Mouse (Mus musculus) gastrocnemius, postnatal 36 days (tissue): ENCODE results near the gene Nucks1. TPM values are rescaled to one million over a fixed set of nuclear protein-coding genes. Genes with fewer than 3 reads are reported as not detected.
"Not testable (repeated sequence)": the region's sequence is repeated elsewhere in the genome, so short reads cannot be mapped to it uniquely, and the experiment has no call there.

ENCODE experiments used
- DNase-seq, 2 experiments: peaks; one replicate each; pipeline ENCODE4 v3.0.0; 2022
- intact Hi-C: fragments of 180-260 bp; cut with DNase I; formaldehyde crosslinking; loops from one replicate; pipeline ENCODE4 v1.15.1; 2025
- long read RNA-seq, 2 experiments: library from polyadenylated mRNA; stranded (forward); transcript quantifications; one replicate each; pipeline ENCODE4 v2.0.0; 2021
- total RNA-seq, 2 experiments: library from RNA; stranded (reverse); gene quantifications; 2 replicates each; pipeline ENCODE4 v1.2.3; 2021

Gene Nucks1
- 10 to 100 TPM; 55.6 to 61.1 TPM for total RNA-seq
- long read RNA-seq, experiment 1, full-length matches to known transcripts, result 5 of 14 reads
- long read RNA-seq, experiment 1, partial matches to known transcripts, result 2 of 14 reads
- long read RNA-seq, experiment 1, other reads (novel, unspliced or antisense), result 7 of 14 reads
- long read RNA-seq, experiment 2, full-length matches to known transcripts, result 11 of 19 reads
- long read RNA-seq, experiment 2, partial matches to known transcripts, result 0 of 19 reads
- long read RNA-seq, experiment 2, other reads (novel, unspliced or antisense), result 8 of 19 reads

- DNase-seq, result peak; percentile 99 to 100
- intact Hi-C loops, result no loop called here
Observed at GRCm38 (mm10) chr1:131910001-131910648, at the start of gene Nucks1. Gene Nucks1 (plus strand): TSS chr1:131910534.

- no peak for DNase-seq
- intact Hi-C loops, result no loop called here
Observed at GRCm38 (mm10) chr1:131861811-131862210, 48.5 kb upstream of the Nucks1 start.

GRCm38 (mm10) chr1:131865596-131865995, 44.7 kb upstream of the Nucks1 start:
- no peak for DNase-seq
- intact Hi-C loops, result no loop called here

GRCm38 (mm10) chr1:131866304-131866999, 43.9 kb upstream of the Nucks1 start:
- intact Hi-C loops, result no loop called here
- DNase-seq, result no peak

- DNase-seq, result peak; percentile 89 to 91
Observed at GRCm38 (mm10) chr1:131867093-131867945, 43.0 kb upstream of the Nucks1 start, which contains the start of gene Rab29. Gene Rab29 (plus strand): TSS chr1:131867224.

GRCm38 (mm10) chr1:131867946-131868290, 42.4 kb upstream of the Nucks1 start:
- intact Hi-C loops, result no loop called here
- no peak for DNase-seq

More at GRCm38 (mm10) chr1:131867093-131867945, 43.0 kb upstream of the Nucks1 start, which contains the start of gene Rab29:
- intact Hi-C loops, result no loop called here

GRCm38 (mm10) chr1:131869561-131869960, 40.8 kb upstream of the Nucks1 start:
- intact Hi-C loops, result no loop called here
- no peak for DNase-seq

GRCm38 (mm10) chr1:131872856-131873255, 37.5 kb upstream of the Nucks1 start:
- intact Hi-C loops, result no loop called here
- DNase-seq, result no peak

GRCm38 (mm10) chr1:131879816-131880215, 30.5 kb upstream of the Nucks1 start:
- no peak for DNase-seq
- intact Hi-C loops, result no loop called here

GRCm38 (mm10) chr1:131882787-131883186, 27.5 kb upstream of the Nucks1 start:
- DNase-seq, result no peak
- intact Hi-C loops, result no loop called here

- no peak for DNase-seq
- intact Hi-C loops, result no loop called here
Observed at GRCm38 (mm10) chr1:131886173-131886572, 24.2 kb upstream of the Nucks1 start.

GRCm38 (mm10) chr1:131886641-131887040, 23.7 kb upstream of the Nucks1 start:
- intact Hi-C loops, result no loop called here

GRCm38 (mm10) chr1:131890043-131890658, 20.2 kb upstream of the Nucks1 start:
- intact Hi-C loops, result no loop called here
- no peak for DNase-seq

More at GRCm38 (mm10) chr1:131886641-131887040, 23.7 kb upstream of the Nucks1 start:
- DNase-seq, result no peak

GRCm38 (mm10) chr1:131891436-131891835, 18.9 kb upstream of the Nucks1 start:
- intact Hi-C loops, result no loop called here
- no peak for DNase-seq

- intact Hi-C loops, result no loop called here
- DNase-seq, result no peak
Observed at GRCm38 (mm10) chr1:131902679-131903078, 7.7 kb upstream of the Nucks1 start.

GRCm38 (mm10) chr1:131903251-131903650, 7.1 kb upstream of the Nucks1 start:
- DNase-seq, result no peak
- intact Hi-C loops, result no loop called here

GRCm38 (mm10) chr1:131905497-131905896, 4.8 kb upstream of the Nucks1 start:
- intact Hi-C loops, result no loop called here
- DNase-seq, result no peak

- intact Hi-C loops, result no loop called here
Observed at GRCm38 (mm10) chr1:131908456-131908855, 1.9 kb upstream of the Nucks1 start.

GRCm38 (mm10) chr1:131909236-131909635, 1.1 kb upstream of the Nucks1 start:
- intact Hi-C loops, result not testable (repeated sequence)

More at GRCm38 (mm10) chr1:131908456-131908855, 1.9 kb upstream of the Nucks1 start:
- no peak for DNase-seq

More at GRCm38 (mm10) chr1:131909236-131909635, 1.1 kb upstream of the Nucks1 start:
- not testable (repeated sequence) for DNase-seq
